In genomic region chr2:37516030-37516710, GRCm38 (mm10) we compare ENCODE assay signal across 9 mouse cellular contexts. TPM values are rescaled to one million over a fixed set of nuclear protein-coding genes. Genes with fewer than 3 reads are reported as not detected.
DNase-seq lines count a peak whose midpoint lies in the region; ATAC-seq and TF ChIP-seq lines count a peak whose summit lies in the region.
"Had no signal": no experiment of that assay in that cellular context is flagged by ENCODE, and none has a peak within 500 bp of the region (broad histone marks: within the 10 kb centered on the region; RNA-seq: fewer than 3 reads in every experiment).

Gene Gpr21 (plus strand): TSS chr2:37516332.

- peaks cover 27% of the 10 kb centered on the region for H3K36me3 ChIP-seq in heart, embryonic 14.5 days (ENCODE audit: control insufficient read depth, insufficient read depth, low read length)
- peaks cover 40% of the 10 kb centered on the region for H3K36me3 ChIP-seq in hindbrain, embryonic 10.5 days

- 21% methylated on average over 11 of the region's 11 CpGs for WGBS in heart, embryonic 14.5 days
- 27% methylated on average over 11 of the region's 11 CpGs for WGBS in hindbrain, embryonic 10.5 days

- H3K27ac ChIP-seq in heart, embryonic 14.5 days (replicated peaks in 1 of 2; ENCODE audit: control insufficient read depth in 1 of 2, insufficient read depth in 1 of 2, low read depth in 2 of 2, low read length in 2 of 2), result peak within 1 kb of the TSS; percentile 21 to 34; a peak in 2 of 4 replicates
- H3K27ac ChIP-seq in hindbrain, embryonic 10.5 days, result peak within 1 kb of the TSS; percentile 76
- H3K27ac ChIP-seq: liver, embryonic 14.5 days had no signal

- no peaks in the 10 kb centered on the region for H3K9me3 ChIP-seq in heart, embryonic 14.5 days (ENCODE audit: control insufficient read depth, low read length)
- no peaks in the 10 kb centered on the region for H3K9me3 ChIP-seq in hindbrain, embryonic 10.5 days

- H3K4me3 ChIP-seq in heart, embryonic 14.5 days (ENCODE audit: control insufficient read depth in 1 of 2, insufficient read depth in 1 of 2, low read depth in 1 of 2, low read length in 2 of 2), result peak within 1 kb of the TSS; percentile 17 to 24
- peak within 1 kb of the TSS; percentile 16; the same call in 1 of the 2 replicates for H3K4me3 ChIP-seq in hindbrain, embryonic 10.5 days

- DNase-seq in heart, postnatal 14 days, result no peak
- peak; percentile 84 for DNase-seq in brain, embryonic 14.5 days (ENCODE audit: low read depth)
- DNase-seq in hindbrain, embryonic 10.5 days (ENCODE audit: low spot score), result peak; percentile 15
- peak; percentile 41 for DNase-seq in mesoderm, embryonic 11.5 days (ENCODE audit: low read depth, low spot score)
- no peak for DNase-seq in spleen, postnatal 4 days (ENCODE audit: low spot score in 2 of 2)
- DNase-seq in thymus, postnatal 4 days, result no peak
- DNase-seq in right cerebral cortex, postnatal 14 days, result no peak

- H3K4me2 ChIP-seq in heart, embryonic 14.5 days (ENCODE audit: low read length), result peak within 1 kb of the TSS; percentile 56

- intact Hi-C loops in heart, postnatal 14 days (cut with DNase I), result no loop called here

- H3K9ac ChIP-seq in heart, embryonic 14.5 days (ENCODE audit: low read length), result peak within 1 kb of the TSS; percentile 52
- H3K9ac ChIP-seq: liver, embryonic 14.5 days had no signal

- TF ChIP-seq CTCF in brain, embryonic 14.5 days (IDR thresholded peaks at IDR 0.05; ENCODE audit: borderline replicate concordance, extremely low read depth, insufficient read depth, insufficient read length), result no peak

- ATAC-seq in heart, embryonic 14.5 days (ENCODE audit: insufficient number of reproducible peaks, insufficient read depth, low FRiP score, low read depth), result no peak; the same call in 1 of the 2 replicates

- no peak for TF ChIP-seq POLR2A in brain, embryonic 14.5 days (IDR thresholded peaks at IDR 0.05; ENCODE audit: borderline replicate concordance, extremely low read depth, insufficient read depth, insufficient read length, poor library complexity, severe bottlenecking)

- peaks cover 2 to 12% of the 10 kb centered on the region in 2 experiments; a peak in 3 of 4 replicates for H3K4me1 ChIP-seq in heart, embryonic 14.5 days (ENCODE audit: control insufficient read depth in 2 of 2, insufficient read depth in 2 of 2, low read length in 2 of 2)
- peaks cover 14% of the 10 kb centered on the region for H3K4me1 ChIP-seq in hindbrain, embryonic 10.5 days (replicated peaks)

- H3K27me3 ChIP-seq in heart, embryonic 14.5 days (ENCODE audit: control insufficient read depth, insufficient read depth, low read length), result no peaks in the 10 kb centered on the region
- no peaks in the 10 kb centered on the region for H3K27me3 ChIP-seq in hindbrain, embryonic 10.5 days (ENCODE audit: insufficient read depth, poor library complexity, severe bottlenecking)

RNA-seq across cellular contexts. Expression of gene Gpr21, which starts in this region (rescaled TPM):
- polyA plus RNA-seq in heart, embryonic 14.5 days (2014; fragmentation: Nextera tagmentation; extraction: Ambion mirVana), result 1.3 and 1.7 TPM in 2 replicates
- total RNA-seq in heart, postnatal 14 days (2021), result under 1 TPM; 0.91 to 1.00 TPM
- polyA plus RNA-seq in brain, embryonic 14.5 days (2012; rRNA removed), result 4.8 and 11.5 TPM in 2 replicates
- 1.3 and 1.5 TPM in 2 replicates for polyA plus RNA-seq in hindbrain, embryonic 10.5 days (2016; fragmentation: Nextera tagmentation; extraction: Ambion mirVana)

Comparison
In these comparisons a context has a peak if more than half of its experiments do, and no peak if none do; other contexts are left out.
1. DNase-seq: peak in brain, embryonic 14.5 days (single experiment), hindbrain, embryonic 10.5 days (single experiment) and mesoderm, embryonic 11.5 days (single experiment); none in heart, postnatal 14 days (0 of 2), spleen, postnatal 4 days (0 of 2), thymus, postnatal 4 days (single experiment) and right cerebral cortex, postnatal 14 days (single experiment).